Mouse (Mus musculus) heart, adult 9 months (tissue): Measurements from ENCODE around the gene Igfals.

ENCODE experiments used
- DNase-seq, 2 experiments: peaks; one replicate each; pipeline ENCODE4 v3.0.0; 2022; ENCODE audit warnings: low spot score in 2 of 2

Igfals gene

DNA sequence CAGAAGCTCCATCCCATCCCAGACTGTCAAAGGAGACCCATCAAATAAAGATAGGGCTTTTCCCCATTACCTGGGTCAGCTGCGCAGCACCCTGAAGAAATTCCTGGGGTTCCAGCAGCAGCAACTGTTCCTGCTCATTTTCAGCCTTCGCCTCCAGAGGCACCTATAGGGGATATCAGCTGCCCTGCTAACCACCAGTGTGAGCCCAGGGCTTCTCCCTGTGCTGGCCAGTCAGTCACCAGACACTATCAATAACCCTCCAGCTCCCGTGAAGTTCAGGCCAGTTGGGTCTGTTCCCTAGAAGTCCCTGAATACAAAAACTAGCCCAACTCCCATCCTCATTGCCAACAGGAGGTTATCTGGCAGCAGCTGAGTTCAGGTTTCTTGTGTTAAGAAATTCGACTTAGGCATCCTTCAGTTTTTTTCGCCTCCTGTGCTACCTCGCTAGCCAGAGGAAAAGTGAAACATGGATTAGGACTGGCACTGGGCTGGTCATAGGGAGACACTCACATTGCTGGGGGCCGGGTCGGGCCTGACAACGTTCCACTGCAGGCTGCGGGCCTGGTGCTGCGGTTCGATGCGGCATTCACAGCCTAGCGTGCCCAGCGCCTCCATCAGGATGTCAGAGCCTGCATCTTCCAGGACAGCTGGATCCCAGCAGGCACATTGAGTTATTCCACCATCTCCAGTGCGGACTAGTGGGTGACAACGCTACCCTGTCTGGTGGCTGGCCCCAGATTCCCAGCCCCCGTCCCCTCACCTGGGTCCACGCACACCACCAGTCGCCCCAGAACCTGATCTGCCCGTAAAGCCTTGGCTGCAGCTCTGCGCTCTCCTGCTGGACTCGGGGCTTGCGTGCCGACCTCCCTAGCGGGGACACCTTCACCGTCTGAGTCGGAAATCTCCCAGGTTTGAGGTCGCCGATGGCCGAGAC, 28.5 kb downstream of the Igfals start:
- DNase-seq, result no peak

- DNase-seq, result peak; percentile 71 to 83
Measured at GRCm38 (mm10) chr17:24894995-24895547, 29.3 kb downstream of the Igfals start, which contains the start of the genes Eme2 and Mrps34. TSS of gene Eme2 (minus strand) at chr17:24895087. TSS of gene Mrps34 (plus strand) at chr17:24895116.

DNA sequence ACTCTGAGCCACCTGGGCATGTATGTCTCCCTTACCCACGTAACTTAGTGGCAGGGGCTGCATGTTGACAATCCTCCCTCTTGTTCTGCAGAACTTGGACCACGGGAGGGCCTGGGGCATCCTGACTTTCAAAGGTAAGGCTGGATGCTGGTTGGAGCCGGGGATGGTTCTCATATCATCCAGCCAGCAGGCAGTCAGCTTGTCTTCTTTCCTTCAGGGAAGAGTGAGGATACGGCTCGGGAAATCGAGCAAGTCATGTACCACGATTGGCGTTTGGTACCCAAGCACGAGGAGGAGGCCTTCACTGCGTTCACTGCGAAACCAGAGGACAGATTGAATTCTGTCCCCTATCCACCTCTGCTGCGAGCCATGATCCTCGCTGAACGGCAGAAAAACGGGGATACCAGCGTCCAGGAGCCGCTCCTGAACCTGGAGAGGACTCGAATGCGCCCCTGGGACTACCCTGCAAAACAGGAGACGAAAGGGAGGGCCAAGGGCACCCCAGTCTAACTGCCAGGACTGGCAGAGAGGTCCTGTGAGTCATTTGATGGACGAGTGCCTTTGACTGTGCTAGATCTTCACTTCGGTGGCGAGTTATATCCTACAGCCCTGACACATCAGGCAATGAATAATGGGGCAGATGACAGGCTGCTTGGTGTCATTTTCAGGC, 29.9 kb downstream of the Igfals start:
- no peak for DNase-seq

GRCm38 (mm10) chr17:24896241-24896992, 30.6 kb downstream of the Igfals start, which contains the start of gene Nme3:
TSS of gene Nme3 (plus strand) at chr17:24896500.
- DNase-seq, result peak; percentile 65 to 71

DNA sequence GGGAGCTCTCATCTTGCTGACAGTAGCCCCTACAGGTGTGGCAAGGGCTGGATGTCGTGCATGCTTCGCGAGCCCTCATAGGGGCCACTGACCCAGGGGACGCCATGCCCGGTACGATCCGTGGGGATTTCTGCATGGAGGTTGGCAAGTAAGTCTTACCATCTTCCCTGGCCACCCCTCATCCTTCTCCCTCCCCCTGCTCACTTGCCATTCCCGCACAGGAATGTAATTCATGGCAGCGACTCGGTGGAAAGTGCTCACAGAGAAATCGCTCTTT, 31.1 kb downstream of the Igfals start:
- no peak for DNase-seq

- no peak for DNase-seq
Measured at GRCm38 (mm10) chr17:24897600-24897999, 31.8 kb downstream of the Igfals start.

GRCm38 (mm10) chr17:24898041-24898854, 32.5 kb downstream of the Igfals start:
- no peak for DNase-seq

- peak; percentile 70 to 71 for DNase-seq
Measured at GRCm38 (mm10) chr17:24899153-24899552, 33.4 kb downstream of the Igfals start.

GRCm38 (mm10) chr17:24900014-24900413, 34.2 kb downstream of the Igfals start:
- DNase-seq, result no peak

DNA sequence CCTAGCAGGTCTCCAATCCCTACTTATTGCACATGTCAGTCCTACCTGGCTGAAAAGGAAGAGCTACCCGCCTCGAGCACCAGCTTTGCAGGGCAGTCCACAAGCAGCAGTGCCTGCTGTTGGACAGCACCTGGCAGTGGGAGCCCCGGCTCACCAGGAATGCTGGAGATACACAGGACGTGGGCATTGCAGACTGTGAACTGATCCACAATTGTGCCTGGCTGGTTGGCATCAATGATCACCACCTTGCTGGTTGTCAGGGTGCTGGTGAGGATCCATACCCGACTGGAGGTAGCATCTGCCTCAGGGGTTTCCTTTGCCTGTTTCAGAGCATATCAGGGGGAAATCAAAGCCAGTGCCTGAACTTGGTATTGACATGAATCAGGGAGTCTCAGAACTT, 36.3 kb downstream of the Igfals start:
- DNase-seq, result no peak

- DNase-seq, result no peak
Measured at GRCm38 (mm10) chr17:24902671-24903474, 37.1 kb downstream of the Igfals start.

DNA sequence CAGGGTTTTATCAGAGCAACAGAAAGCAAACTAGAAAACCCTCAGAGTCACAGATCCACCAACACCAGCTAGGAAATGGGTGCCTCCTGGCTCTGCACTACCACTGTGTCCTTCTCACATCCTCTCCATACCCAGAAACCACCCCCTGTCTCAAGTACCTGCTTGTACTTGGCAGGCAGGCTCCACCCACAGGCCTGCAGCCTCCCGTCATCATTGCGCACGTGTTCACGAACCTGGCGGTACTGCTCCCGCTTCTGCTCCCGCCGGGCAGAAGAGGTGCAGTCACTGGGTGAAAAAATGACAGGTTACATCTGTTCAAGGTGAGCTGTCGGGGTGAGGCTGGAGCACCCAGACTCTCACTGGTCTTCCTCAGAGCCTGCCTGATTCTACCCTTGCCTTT, 38.0 kb downstream of the Igfals start:
- no peak for DNase-seq

DNA sequence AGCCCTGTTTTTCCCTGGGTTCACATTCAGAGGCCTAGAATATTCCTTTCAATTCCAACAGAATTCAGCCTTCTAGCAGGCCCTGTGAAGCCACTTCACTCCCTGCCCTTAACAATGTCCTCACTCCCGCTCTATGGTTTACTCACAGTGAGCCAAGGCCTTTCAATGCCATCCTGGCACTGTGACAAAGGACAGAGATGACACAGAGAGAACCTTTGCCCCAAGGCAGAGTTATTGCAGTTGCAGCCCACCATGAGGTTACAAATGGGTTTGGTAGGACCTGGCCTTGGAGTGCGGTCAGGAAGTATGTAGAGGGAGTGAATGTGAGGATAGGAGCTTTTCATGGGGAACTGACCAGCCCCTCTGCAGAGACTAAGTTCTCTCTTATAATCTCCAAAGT, 41.8 kb downstream of the Igfals start:
- DNase-seq, result no peak

DNA sequence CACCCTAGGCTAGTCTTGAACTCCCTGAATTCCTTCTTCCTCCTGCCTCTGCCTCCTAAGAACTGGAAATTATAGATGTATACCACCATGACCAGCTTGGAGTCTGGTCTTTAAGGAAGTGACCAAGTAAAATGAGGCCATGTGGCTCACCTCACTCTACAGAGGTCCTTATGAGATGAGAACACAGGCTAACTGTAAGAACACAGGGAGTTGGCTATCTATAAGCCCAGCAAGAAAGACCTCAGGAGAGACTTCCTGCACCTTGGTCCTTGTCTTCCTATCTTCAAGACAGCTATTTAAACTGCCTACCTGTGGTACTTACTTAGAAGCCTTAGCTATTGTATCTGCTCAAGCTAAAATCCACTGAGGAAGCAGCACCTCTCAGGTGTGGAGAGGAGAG, 48.2 kb downstream of the Igfals start:
- DNase-seq, result no peak

DNA sequence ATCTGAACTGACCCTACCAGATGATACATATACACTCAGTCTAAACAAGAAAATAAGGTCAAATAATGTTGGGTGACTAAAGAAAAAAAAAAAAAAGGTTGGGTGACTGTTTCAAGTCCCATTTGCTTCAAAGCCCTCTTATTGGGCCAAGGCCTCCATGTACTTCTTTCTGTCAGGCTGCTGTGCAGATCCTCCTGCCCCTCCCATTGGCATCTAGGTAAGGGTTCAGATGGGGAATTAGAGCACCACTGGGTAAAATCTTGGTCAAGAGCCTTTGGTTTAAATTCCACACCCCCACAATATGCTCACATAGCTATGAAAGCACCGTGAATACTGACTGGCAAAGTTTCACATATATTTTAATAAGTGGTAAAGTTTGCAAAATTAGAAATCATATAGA, 57.4 kb downstream of the Igfals start:
- DNase-seq, result no peak

DNA sequence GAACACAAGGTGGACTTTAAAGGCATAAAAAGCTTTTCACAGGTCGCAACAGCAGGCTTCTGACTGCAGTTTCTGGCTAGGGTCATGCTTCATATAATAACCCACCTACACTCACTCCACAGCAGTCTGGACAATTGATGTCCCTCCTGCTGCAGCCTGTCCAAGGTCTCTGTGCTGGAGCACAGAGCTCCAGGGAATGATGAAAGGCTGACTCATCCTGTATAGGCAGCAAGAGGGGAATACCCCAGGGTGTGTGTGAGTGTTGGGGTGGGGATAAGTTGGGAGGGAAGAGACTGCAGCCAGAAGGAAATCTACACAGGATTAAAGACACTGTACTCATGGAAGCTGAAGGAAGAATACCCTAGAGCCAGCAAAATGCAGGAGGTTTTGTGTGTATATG, 63.7 kb downstream of the Igfals start:
- no peak for DNase-seq
